Mouse (Mus musculus): ENCODE measurements at regions not wholly inside any gene's neighbourhood (a gene's known extent, or its start where the extent isn't known, plus 50 kb on each side); places are given as distances from the start of the nearest gene placed in this dataset.

DNA sequence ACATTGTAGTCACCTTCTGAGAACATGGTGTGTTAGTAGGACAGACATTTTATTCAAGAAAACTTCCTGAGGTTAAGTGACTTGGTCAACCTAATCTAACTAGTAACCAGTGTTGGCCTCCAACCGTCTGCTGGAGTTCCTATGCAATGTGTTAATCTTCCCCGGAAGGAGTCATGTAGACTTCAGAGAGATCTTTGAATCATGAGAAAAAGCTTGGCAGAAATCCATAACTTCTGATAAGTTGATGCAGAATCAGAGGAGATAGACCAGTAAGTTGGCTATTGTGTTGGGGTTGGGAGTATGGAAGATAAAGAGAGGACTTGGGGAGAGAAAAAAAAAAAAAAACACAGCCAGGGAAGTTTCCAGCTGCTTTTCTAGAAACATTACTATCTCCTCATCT is 1424.9 kb upstream of the A1bg start:
- TF ChIP-seq CTCF (IDR thresholded peaks at IDR 0.05; ENCODE audit: low read depth) (no peak), EP300 (IDR thresholded peaks at IDR 0.05; ENCODE audit: low read depth) (no peak)
